ENCODE assay signal across 18 mouse cellular contexts in the genomic region with DNA sequence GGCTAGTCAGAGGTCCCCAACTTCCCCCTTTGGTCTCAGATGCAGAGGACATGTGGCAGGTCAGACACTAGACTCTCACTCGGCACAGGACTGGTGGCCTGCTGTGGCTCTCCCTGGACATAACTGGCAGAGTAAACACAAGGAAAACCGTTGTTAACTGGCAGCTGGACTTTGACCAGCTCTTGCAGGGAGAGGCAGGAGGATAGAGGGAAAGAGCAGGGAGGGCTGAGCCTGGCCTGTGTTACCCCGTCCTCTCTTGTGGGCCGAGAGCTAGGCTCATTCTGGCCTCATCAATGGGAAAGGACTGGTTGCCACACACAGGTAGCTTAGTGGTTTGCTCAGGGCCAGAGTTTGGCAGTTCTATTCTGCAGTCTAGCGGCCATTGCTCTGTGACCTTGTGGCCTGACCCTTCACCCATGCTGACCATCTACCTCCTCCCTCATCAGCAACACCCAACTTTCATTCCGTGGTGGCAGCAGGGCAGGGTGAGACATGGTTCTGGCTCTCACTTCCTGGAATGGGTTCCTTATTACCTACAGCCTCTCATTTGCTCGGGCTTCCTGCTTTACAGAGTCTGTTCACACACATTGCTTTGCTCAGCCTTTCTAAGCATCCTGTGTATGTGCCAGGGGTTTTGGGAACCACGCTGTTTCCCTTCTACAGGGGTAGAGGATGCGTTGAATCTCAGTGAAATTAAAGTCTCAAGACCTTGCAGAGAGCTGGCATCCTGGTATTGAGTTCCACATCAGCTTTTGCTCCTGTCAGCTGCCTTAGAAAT. TPM values are rescaled to one million over a fixed set of nuclear protein-coding genes. Genes with fewer than 3 reads are reported as not detected.
DNase-seq lines count a peak whose midpoint lies in the region; ATAC-seq and TF ChIP-seq lines count a peak whose summit lies in the region.
"Had no signal": no experiment of that assay in that cellular context is flagged by ENCODE, and none has a peak within 500 bp of the region (broad histone marks: within the 10 kb centered on the region; RNA-seq: fewer than 3 reads in every experiment).

No protein-coding gene starts in this region.

- H3K27me3 ChIP-seq in small intestine, adult 2 months (ENCODE audit: control insufficient read depth, insufficient read depth, low read length) = no peaks in the 10 kb centered on the region
- H3K27me3 ChIP-seq in hindbrain, embryonic 12.5 days = no peaks in the 10 kb centered on the region
- H3K27me3 ChIP-seq: neural tube, embryonic 13.5 days had no signal

- no peak for TF ChIP-seq CTCF in small intestine, adult 2 months (IDR thresholded peaks at IDR 0.05; ENCODE audit: extremely low read depth, insufficient read length, insufficient replicate concordance, low read depth, low read length)

- H3K27ac ChIP-seq in small intestine, adult 2 months (ENCODE audit: insufficient read depth, low read depth, low read length) = peak overlapping the region; percentile 93
- H3K27ac ChIP-seq in hindbrain, embryonic 12.5 days = no peak overlapping the region
- H3K27ac ChIP-seq: hindbrain, embryonic 14.5 days; macrophage; neural tube, embryonic 13.5 days had no signal

- H3K4me1 ChIP-seq in small intestine, adult 2 months (ENCODE audit: control insufficient read depth, insufficient read depth, insufficient read length, low read length) = peaks cover 41% of the 10 kb centered on the region
- H3K4me1 ChIP-seq in hindbrain, embryonic 12.5 days = no peaks in the 10 kb centered on the region
- H3K4me1 ChIP-seq: neural tube, embryonic 13.5 days had no signal

- no peak overlapping the region for H3K9ac ChIP-seq in hindbrain, embryonic 12.5 days
- H3K9ac ChIP-seq: hindbrain, embryonic 14.5 days; neural tube, embryonic 13.5 days had no signal

- peak; percentile 50 for DNase-seq in kidney, postnatal 10 days
- no peak for DNase-seq in left cerebral cortex, postnatal 25 days (ENCODE audit: low spot score in 2 of 2)
- no peak for DNase-seq in spleen, postnatal 36 days (ENCODE audit: low spot score in 2 of 2)
- DNase-seq: cerebellum, adult 2 months; spleen, adult 18-20 months; thymus, adult 18-20 months had no signal

- H3K4me2 ChIP-seq in hindbrain, embryonic 12.5 days (replicated peaks) = no peak overlapping the region
- H3K4me2 ChIP-seq: hindbrain, embryonic 14.5 days; neural tube, embryonic 13.5 days had no signal

- 0 out of 2 replicates have a peak, but pooled peaks have one; percentile 31 for TF ChIP-seq POLR2A in small intestine, adult 2 months (IDR thresholded peaks at IDR 0.05; ENCODE audit: low read depth, low read length)

- H3K9me3 ChIP-seq in hindbrain, embryonic 12.5 days (replicated peaks) = no peaks in the 10 kb centered on the region
- H3K9me3 ChIP-seq: neural tube, embryonic 13.5 days had no signal

- intact Hi-C loops in left cerebral cortex, postnatal 25 days (cut with DNase I) = no loop called here

- H3K36me3 ChIP-seq in small intestine, adult 2 months (ENCODE audit: control insufficient read depth, insufficient read depth, low read length) = peaks cover 12% of the 10 kb centered on the region
- no peaks in the 10 kb centered on the region for H3K36me3 ChIP-seq in hindbrain, embryonic 12.5 days
- H3K36me3 ChIP-seq: neural tube, embryonic 13.5 days had no signal

- WGBS in small intestine, adult 2 months = 20% methylated on average over 9 of the region's 9 CpGs
- 71% methylated on average over 9 of the region's 9 CpGs for WGBS in hindbrain, embryonic 12.5 days

- ATAC-seq in CD4-positive, CD25-positive, alpha-beta regulatory T cell, adult 4 months = peak; percentile 54
- ATAC-seq in granulocyte monocyte progenitor cell, adult 5-6 weeks (replicated peaks; ENCODE audit: poor library complexity, severe bottlenecking) = peak; percentile 46
- no peak for ATAC-seq in hindbrain, embryonic 12.5 days (ENCODE audit: low FRiP score)
- ATAC-seq: midbrain, embryonic 16.5 days; Patski had no signal

- H3K4me3 ChIP-seq in small intestine, adult 2 months (ENCODE audit: low read depth, low read length) = peak overlapping the region; percentile 74
- no peak overlapping the region for H3K4me3 ChIP-seq in hindbrain, embryonic 12.5 days
- H3K4me3 ChIP-seq: erythroblast, embryonic 14.5 days; neural tube, embryonic 13.5 days had no signal

RNA-seq across cellular contexts. Expression of gene Tmprss4, which starts 1.7 kb away (rescaled TPM):
- polyA plus RNA-seq in CD4-positive, CD25-positive, alpha-beta regulatory T cell, adult 4 months (2017; shearing (Covaris generic)) = not detected
- total RNA-seq in granulocyte monocyte progenitor cell, adult 5-6 weeks (2014; fragmentation: Nextera tagmentation) = not detected in 2 replicates
- total RNA-seq in granulocyte monocyte progenitor cell, adult 5-6 weeks (2017) = not detected in 2 replicates
- 65.3 and 108 TPM in 2 replicates for polyA plus RNA-seq in small intestine, adult 2 months (2012; rRNA removed)
- polyA plus RNA-seq in hindbrain, embryonic 12.5 days (2016; fragmentation: Nextera tagmentation; extraction: Ambion mirVana) = 0.18 and 0.21 TPM in 2 replicates
- total RNA-seq in left cerebral cortex, postnatal 25 days (2021) = under 1 TPM in 1 of 2 experiments, not detected in 1; 0.41 TPM
- total RNA-seq: layer of hippocampus, adult 8-10 months; left cerebral cortex, postnatal 10 days had no signal
- polyA plus RNA-seq: erythroblast, embryonic 14.5 days; hindbrain, embryonic 14.5 days; midbrain, embryonic 16.5 days; neural tube, embryonic 13.5 days; Patski had no signal

RNA-seq across cellular contexts. Expression of gene BC049352, which starts 20.4 kb away (rescaled TPM):
- 1 to 10 TPM; 2.5 to 3.2 TPM for polyA plus RNA-seq in CD4-positive, CD25-positive, alpha-beta regulatory T cell, adult 4 months (2017; shearing (Covaris generic))
- total RNA-seq in granulocyte monocyte progenitor cell, adult 5-6 weeks (2014; fragmentation: Nextera tagmentation) = not detected in 2 replicates
- total RNA-seq in granulocyte monocyte progenitor cell, adult 5-6 weeks (2017) = not detected in 2 replicates
- polyA plus RNA-seq in small intestine, adult 2 months (2012; rRNA removed) = 0.10 TPM in 1 of 2 replicates, not detected in the other
- polyA plus RNA-seq in hindbrain, embryonic 12.5 days (2016; fragmentation: Nextera tagmentation; extraction: Ambion mirVana) = 0.13 TPM in 1 of 2 replicates, not detected in the other
- 1 to 10 TPM; 1.1 to 1.5 TPM for total RNA-seq in left cerebral cortex, postnatal 25 days (2021)
- polyA plus RNA-seq: erythroblast, embryonic 14.5 days; hindbrain, embryonic 14.5 days; neural tube, embryonic 13.5 days; Patski had no signal

Comparison
In these comparisons a context has a peak if more than half of its experiments do, and no peak if none do; other contexts are left out.
1. RNA of gene Tmprss4, which starts 1.7 kb away (polyA plus RNA-seq): 65.3 to 108 TPM in small intestine, adult 2 months; 0.18 to 0.21 TPM in hindbrain, embryonic 12.5 days and not detected in CD4-positive, CD25-positive, alpha-beta regulatory T cell, adult 4 months; every median in the first group is over 10 times any median in the second.